In genomic region chr9:54733921-54734638, GRCm38 (mm10) we compare ENCODE assay signal across 8 mouse cellular contexts. TPM values are rescaled to one million over a fixed set of nuclear protein-coding genes. Genes with fewer than 3 reads are reported as not detected.
A peak's percentile ranks its signal among the peaks of the same experiment; 100 is the strongest.
DNase-seq lines count a peak whose midpoint lies in the region; ATAC-seq and TF ChIP-seq lines count a peak whose summit lies in the region.

Gene Wdr61 (minus strand): TSS chr9:54734519.

- H3K4me2 ChIP-seq in heart, embryonic 12.5 days, result peak within 1 kb of the TSS; percentile 88
- H3K4me2 ChIP-seq in kidney, postnatal 0 days (ENCODE audit: low read length), result peak within 1 kb of the TSS; percentile 69
- peak within 1 kb of the TSS; percentile 80 for H3K4me2 ChIP-seq in liver, embryonic 11.5 days
- H3K4me2 ChIP-seq in stomach, embryonic 14.5 days (replicated peaks; ENCODE audit: low read depth, low read length), result peak within 1 kb of the TSS; percentile 68

- peak within 1 kb of the TSS; percentile 81 for H3K4me3 ChIP-seq in C2C12 (ENCODE audit: insufficient read depth, poor library complexity, severe bottlenecking)
- H3K4me3 ChIP-seq in erythroblast, embryonic 14.5 days (replicated peaks), result peak within 1 kb of the TSS; percentile 86
- peak within 1 kb of the TSS; percentile 75 for H3K4me3 ChIP-seq in heart, embryonic 12.5 days
- H3K4me3 ChIP-seq in kidney, postnatal 0 days (replicated peaks; ENCODE audit: low read depth, low read length), result peak within 1 kb of the TSS; percentile 60
- peak within 1 kb of the TSS; percentile 81 for H3K4me3 ChIP-seq in liver, embryonic 11.5 days (ENCODE audit: low read depth, low read length)
- H3K4me3 ChIP-seq in stomach, embryonic 14.5 days (ENCODE audit: low read depth, low read length), result peak within 1 kb of the TSS; percentile 78

- ATAC-seq in heart, embryonic 12.5 days (ENCODE audit: insufficient number of reproducible peaks, low FRiP score), result peak; percentile 98
- ATAC-seq in kidney, postnatal 0 days (replicated peaks; ENCODE audit: low FRiP score, low read depth), result peak; percentile 97
- peak; percentile 97 for ATAC-seq in liver, embryonic 11.5 days (replicated peaks; ENCODE audit: low FRiP score)
- ATAC-seq in stomach, embryonic 14.5 days (ENCODE audit: insufficient number of reproducible peaks, insufficient read depth, low FRiP score, low read depth), result peak; percentile 98

- no peaks in the 10 kb centered on the region for H3K9me3 ChIP-seq in erythroblast, embryonic 14.5 days (ENCODE audit: control insufficient read depth, low read length)
- no peaks in the 10 kb centered on the region for H3K9me3 ChIP-seq in heart, embryonic 12.5 days (replicated peaks)
- no peaks in the 10 kb centered on the region for H3K9me3 ChIP-seq in kidney, postnatal 0 days (replicated peaks; ENCODE audit: low read length)
- no peaks in the 10 kb centered on the region for H3K9me3 ChIP-seq in liver, embryonic 11.5 days (ENCODE audit: control insufficient read depth, low read length)
- no peaks in the 10 kb centered on the region for H3K9me3 ChIP-seq in stomach, embryonic 14.5 days (ENCODE audit: control insufficient read depth, low read depth, low read length)

- peaks cover 8% of the 10 kb centered on the region for H3K36me3 ChIP-seq in C2C12 (ENCODE audit: control insufficient read depth, insufficient read depth)
- H3K36me3 ChIP-seq in erythroblast, embryonic 14.5 days (ENCODE audit: control insufficient read depth), result peaks cover 23% of the 10 kb centered on the region
- peaks cover 9% of the 10 kb centered on the region for H3K36me3 ChIP-seq in heart, embryonic 12.5 days
- H3K36me3 ChIP-seq in kidney, postnatal 0 days (ENCODE audit: insufficient read depth, low read length), result peaks cover 6% of the 10 kb centered on the region; the same call in 1 of the 2 replicates
- H3K36me3 ChIP-seq in liver, embryonic 11.5 days (ENCODE audit: control insufficient read depth, insufficient read depth, low read length), result peaks cover 6% of the 10 kb centered on the region; the same call in 1 of the 2 replicates
- peaks cover 5% of the 10 kb centered on the region for H3K36me3 ChIP-seq in stomach, embryonic 14.5 days (ENCODE audit: control insufficient read depth, insufficient read depth, low read length)

- peak within 1 kb of the TSS; percentile 72 for H3K27ac ChIP-seq in heart, embryonic 12.5 days (ENCODE audit: poor library complexity, severe bottlenecking)
- no peak within 1 kb of the TSS for H3K27ac ChIP-seq in kidney, postnatal 0 days
- H3K27ac ChIP-seq in liver, embryonic 11.5 days (ENCODE audit: low read depth, low read length), result no peak within 1 kb of the TSS
- H3K27ac ChIP-seq in stomach, embryonic 14.5 days (ENCODE audit: low read length), result no peak within 1 kb of the TSS; the same call in 1 of the 2 replicates

- H3ac ChIP-seq in C2C12 (ENCODE audit: control insufficient read depth, insufficient read length, low read depth), result peak within 1 kb of the TSS; percentile 69

- peak within 1 kb of the TSS; percentile 92 for H3K9ac ChIP-seq in heart, embryonic 12.5 days
- peak within 1 kb of the TSS; percentile 73 for H3K9ac ChIP-seq in kidney, postnatal 0 days (ENCODE audit: low read depth, low read length)
- H3K9ac ChIP-seq in liver, embryonic 11.5 days (ENCODE audit: low read depth, low read length), result peak within 1 kb of the TSS; percentile 79
- H3K9ac ChIP-seq in stomach, embryonic 14.5 days (replicated peaks; ENCODE audit: low read depth, low read length), result peak within 1 kb of the TSS; percentile 85

- WGBS in heart, embryonic 12.5 days, result 1% methylated on average over 32 of the region's 32 CpGs
- WGBS in kidney, postnatal 0 days, result 2% methylated on average over 32 of the region's 32 CpGs
- WGBS in liver, embryonic 11.5 days, result under 1% methylated on average over 32 of the region's 32 CpGs
- WGBS in stomach, embryonic 14.5 days, result 2% methylated on average over 32 of the region's 32 CpGs

- TF ChIP-seq POLR2A in brain, embryonic 14.5 days (IDR thresholded peaks at IDR 0.05; ENCODE audit: borderline replicate concordance, extremely low read depth, insufficient read depth, insufficient read length, poor library complexity, severe bottlenecking), result peak; percentile 61; the same call in 1 of the 2 replicates

- H3K79me3 ChIP-seq in C2C12 (ENCODE audit: low read depth), result peaks cover 26% of the 10 kb centered on the region

- peaks cover 41% of the 10 kb centered on the region for H3K79me2 ChIP-seq in C2C12 (ENCODE audit: control insufficient read depth, insufficient read depth)

- peak; percentile 95 for TF ChIP-seq CTCF in C2C12 (IDR thresholded peaks at IDR 0.05; ENCODE audit: control insufficient read depth, insufficient read depth, insufficient read length)
- 0 out of 2 replicates have a peak, but pooled peaks have one; percentile 17 for TF ChIP-seq CTCF in brain, embryonic 14.5 days (IDR thresholded peaks at IDR 0.05; ENCODE audit: borderline replicate concordance, extremely low read depth, insufficient read depth, insufficient read length)
- TF ChIP-seq CTCF in kidney, postnatal 0 days (IDR thresholded peaks at IDR 0.05; ENCODE audit: low read depth), result peak; percentile 79

- peak; percentile 98 for DNase-seq in brain, embryonic 14.5 days (ENCODE audit: low read depth)
- DNase-seq in kidney, postnatal 0 days (ENCODE audit: low spot score), result peak; percentile 97
- DNase-seq in liver, embryonic 11.5 days (ENCODE audit: low spot score), result peak; percentile 99
- DNase-seq in naive thymus-derived CD4-positive, alpha-beta T cell, adult 2 months (ENCODE audit: low read depth), result peak; percentile 98

- no peaks in the 10 kb centered on the region for H3K27me3 ChIP-seq in C2C12 (ENCODE audit: control insufficient read depth, insufficient read depth, insufficient read length)
- 0 out of 2 replicates have a peak, but pooled peaks cover 2% of the 10 kb centered on the region for H3K27me3 ChIP-seq in erythroblast, embryonic 14.5 days (ENCODE audit: control insufficient read depth)
- no peaks in the 10 kb centered on the region for H3K27me3 ChIP-seq in heart, embryonic 12.5 days (replicated peaks)
- no peaks in the 10 kb centered on the region for H3K27me3 ChIP-seq in kidney, postnatal 0 days (ENCODE audit: insufficient read depth, low read length)
- no peaks in the 10 kb centered on the region for H3K27me3 ChIP-seq in liver, embryonic 11.5 days (replicated peaks; ENCODE audit: control insufficient read depth, insufficient read depth, low read length)
- no peaks in the 10 kb centered on the region for H3K27me3 ChIP-seq in stomach, embryonic 14.5 days (ENCODE audit: control insufficient read depth, insufficient read depth, low read length)

- peaks cover 36% of the 10 kb centered on the region for H3K4me1 ChIP-seq in erythroblast, embryonic 14.5 days (ENCODE audit: control insufficient read depth)
- H3K4me1 ChIP-seq in heart, embryonic 12.5 days (replicated peaks), result peaks cover 20% of the 10 kb centered on the region
- no peaks in the 10 kb centered on the region; the same call in 1 of the 2 replicates for H3K4me1 ChIP-seq in kidney, postnatal 0 days (replicated peaks; ENCODE audit: insufficient read depth, low read length)
- H3K4me1 ChIP-seq in liver, embryonic 11.5 days (replicated peaks; ENCODE audit: control insufficient read depth, insufficient read depth, low read length), result peaks cover 7% of the 10 kb centered on the region
- peaks cover 10% of the 10 kb centered on the region for H3K4me1 ChIP-seq in stomach, embryonic 14.5 days (ENCODE audit: control insufficient read depth, insufficient read depth, low read length)

TF ChIP-seq in C2C12, 6 proteins besides CTCF, POLR2A, EP300 and RAD21:
- TF ChIP-seq FOSL1 (IDR thresholded peaks at IDR 0.05; ENCODE audit: insufficient read depth, low read length, poor library complexity, severe bottlenecking) (no peak), MAX (IDR thresholded peaks at IDR 0.05) (no peak), USF1 (IDR thresholded peaks at IDR 0.05; ENCODE audit: low read depth) (no peak), MYOG (IDR thresholded peaks at IDR 0.05; ENCODE audit: control insufficient read depth, extremely low read depth, insufficient read length) (no peak), MYOD1 (IDR thresholded peaks at IDR 0.05; ENCODE audit: control insufficient read depth, insufficient read length, low read depth) (no peak), CEBPB (IDR thresholded peaks at IDR 0.05; ENCODE audit: low read depth) (no peak)
TF ChIP-seq in C2C12: peak in this region for 0.

RNA-seq across cellular contexts. Expression of gene Wdr61, which starts in this region (rescaled TPM):
- polyA plus RNA-seq in C2C12 (2012; fragmentation: generic; extraction: Trizol), result 55.9 TPM
- 65.1 and 90.8 TPM in 2 replicates for polyA plus RNA-seq in brain, embryonic 14.5 days (2012; rRNA removed)
- 1.2 and 2.7 TPM in 2 replicates for polyA plus RNA-seq in erythroblast, embryonic 14.5 days (2012)
- polyA plus RNA-seq in heart, embryonic 12.5 days (2016; fragmentation: Nextera tagmentation; extraction: Ambion mirVana), result 99.5 and 101 TPM in 2 replicates
- polyA plus RNA-seq in kidney, postnatal 0 days (2015; fragmentation: Nextera tagmentation; extraction: Ambion mirVana), result 155 and 166 TPM in 2 replicates
- 198 and 203 TPM in 2 replicates for polyA plus RNA-seq in liver, embryonic 11.5 days (2014; fragmentation: Nextera tagmentation; extraction: Ambion mirVana)
- 169 and 175 TPM in 2 replicates for polyA plus RNA-seq in stomach, embryonic 14.5 days (2014; fragmentation: Nextera tagmentation; extraction: Ambion mirVana)

Comparison
In these comparisons a context has a peak if more than half of its experiments do, and no peak if none do; other contexts are left out.
1. RNA of gene Wdr61 (polyA plus RNA-seq): 198 to 203 TPM in liver, embryonic 11.5 days, 169 to 175 TPM in stomach, embryonic 14.5 days, 155 to 166 TPM in kidney, postnatal 0 days, 99.5 to 101 TPM in heart, embryonic 12.5 days, 65.1 to 90.8 TPM in brain, embryonic 14.5 days and 55.9 TPM in C2C12 (single experiment); 1.2 to 2.7 TPM in erythroblast, embryonic 14.5 days; every median in the first group is over 10 times any median in the second.
2. CTCF ChIP-seq: peak in every context shown above with its lines; median percentile 95 in C2C12; 79 in kidney, postnatal 0 days; 17 in brain, embryonic 14.5 days.
3. Peak in every context shown above with its lines, with median percentiles within 50 percentile points of each other: H3K4me3 ChIP-seq, DNase-seq, ATAC-seq, H3K4me2 ChIP-seq and H3K9ac ChIP-seq.